Mouse (Mus musculus) lung, adult 2 months (tissue): ENCODE data around the gene Rsl1d1.
"Not testable (repeated sequence)": the region's sequence is repeated elsewhere in the genome, so short reads cannot be mapped to it uniquely, and the experiment has no call there.

Experiments
- CTCF ChIP-seq: fragments of 200-500 bp; IDR thresholded peaks from 2 replicates; pipeline ENCODE4 v1.5.1; 2011; ENCODE audit warnings: mild to moderate bottlenecking, low read length, control low read depth; ENCODE audit not compliant: insufficient read depth
- POLR2A ChIP-seq: fragments of 200-500 bp; IDR thresholded peaks from 2 replicates; pipeline ENCODE4 v1.6.1; 2011; ENCODE audit warnings: low read depth, mild to moderate bottlenecking, control low read depth, low read length, borderline replicate concordance; ENCODE audit errors: extremely low read depth

GRCm38 (mm10) chr16:11143706-11144483 lies 59.2 kb downstream of the Rsl1d1 start:
- TF ChIP-seq POLR2A, CTCF: not testable (repeated sequence)
